Mouse (Mus musculus) small intestine, adult 2 months (tissue): Measurements from ENCODE around the gene Pkp4. TPM values are rescaled to one million over a fixed set of nuclear protein-coding genes. Genes with fewer than 3 reads are reported as not detected.

Experiments used
- H3K27ac ChIP-seq: fragments of 200-500 bp; 2 replicates; pipeline ENCODE4 v1.5.1; 2012; ENCODE audit warnings: low read depth, low read length, control low read depth, inconsistent platforms; ENCODE audit not compliant: insufficient read depth
- H3K27me3 ChIP-seq: fragments of 200-500 bp; 2 replicates; pipeline ENCODE4 v1.6.1; 2012; ENCODE audit warnings: mild to moderate bottlenecking, moderate library complexity, low read length, inconsistent platforms; ENCODE audit not compliant: control insufficient read depth, insufficient read depth
- H3K36me3 ChIP-seq: fragments of 200-500 bp; 2 replicates; pipeline ENCODE4 v1.6.1; 2012; ENCODE audit warnings: mild to moderate bottlenecking, low read length, control low read depth, inconsistent platforms; ENCODE audit not compliant: control insufficient read depth, insufficient read depth
- H3K4me1 ChIP-seq: fragments of 200-500 bp; 2 replicates; pipeline ENCODE4 v1.6.1; 2012; ENCODE audit warnings: low read length, inconsistent platforms, mixed read lengths; ENCODE audit not compliant: control insufficient read depth, insufficient read depth, insufficient read length
- H3K4me3 ChIP-seq: fragments of 200-500 bp; 2 replicates; pipeline ENCODE4 v1.5.1; 2012; ENCODE audit warnings: low read depth, mild to moderate bottlenecking, control low read depth, inconsistent platforms, low read length, moderate library complexity
- CTCF ChIP-seq: fragments of 200-500 bp; IDR thresholded peaks from 2 replicates; pipeline ENCODE4 v1.5.1; 2012; ENCODE audit warnings: low read depth, mild to moderate bottlenecking, control low read depth, inconsistent platforms, low read length, moderate library complexity, mixed read lengths; ENCODE audit not compliant: insufficient replicate concordance, insufficient read length; ENCODE audit errors: extremely low read depth
- POLR2A ChIP-seq: fragments of 200-500 bp; IDR thresholded peaks from 2 replicates; pipeline ENCODE4 v1.6.1; 2012; ENCODE audit warnings: low read depth, mild to moderate bottlenecking, control low read depth, inconsistent platforms, low read length, moderate library complexity
- WGBS: fragments of 180-500 bp; shearing (Covaris S2); methylation state at CpG from one replicate; pipeline ENCODE4 v1.1.7; 2018; 5-methylcytosine and 5-hydroxymethylcytosine counted together
- polyA plus RNA-seq: library from polyadenylated mRNA; depleted of rRNA; stranded (reverse); fragments of >200 nt; gene quantifications from 2 replicates; pipeline ENCODE4 v1.2.3, GENCODE M21; 2012

Gene Pkp4
- polyA plus RNA-seq, 1 experiment, result 77.4 TPM

- H3K27me3 ChIP-seq, result no peaks in the 10 kb centered on the region
- H3K36me3 ChIP-seq, result no peaks in the 10 kb centered on the region; the same call in 1 of the 2 replicates
- H3K27ac ChIP-seq, result peak overlapping the region; percentile 52
- no peak overlapping the region for H3K4me3 ChIP-seq
- H3K4me1 ChIP-seq, result peaks cover 7% of the 10 kb centered on the region
- TF ChIP-seq CTCF (no peak), POLR2A (no peak)
- 17% methylated on average over 9 of the region's 9 CpGs for WGBS
These were observed 59.5 kb downstream of the Pkp4 start for GRCm38 (mm10) chr2:59219997-59220789.

GRCm38 (mm10) chr2:59226383-59226782, 65.7 kb downstream of the Pkp4 start:
- TF ChIP-seq POLR2A (no peak), CTCF (no peak)
- 62% methylated on average over 4 of the region's 4 CpGs for WGBS
- H3K27ac ChIP-seq, result no peak overlapping the region
- H3K4me1 ChIP-seq, result no peaks in the 10 kb centered on the region
- H3K36me3 ChIP-seq, result no peaks in the 10 kb centered on the region; the same call in none of the 2 replicates
- H3K4me3 ChIP-seq, result no peak overlapping the region
- no peaks in the 10 kb centered on the region for H3K27me3 ChIP-seq

GRCm38 (mm10) chr2:59227011-59227410, 66.4 kb downstream of the Pkp4 start:
- no peak overlapping the region for H3K4me3 ChIP-seq
- peaks cover 4% of the 10 kb centered on the region; the same call in 1 of the 2 replicates for H3K4me1 ChIP-seq
- no peaks in the 10 kb centered on the region; the same call in none of the 2 replicates for H3K36me3 ChIP-seq
- no peak overlapping the region for H3K27ac ChIP-seq
- 66% methylated on average over 3 of the region's 3 CpGs for WGBS
- no peaks in the 10 kb centered on the region for H3K27me3 ChIP-seq
- TF ChIP-seq CTCF (no peak), POLR2A (no peak)

- H3K36me3 ChIP-seq, result no peaks in the 10 kb centered on the region; the same call in none of the 2 replicates
- no peaks in the 10 kb centered on the region for H3K27me3 ChIP-seq
- H3K4me3 ChIP-seq, result no peak overlapping the region
- H3K4me1 ChIP-seq, result peaks cover 4% of the 10 kb centered on the region; the same call in 1 of the 2 replicates
- WGBS, result 62% methylated on average over 8 of the region's 8 CpGs
- no peak overlapping the region for H3K27ac ChIP-seq
- no peak for TF ChIP-seq CTCF
- no peak for TF ChIP-seq POLR2A
These were observed 67.0 kb downstream of the Pkp4 start for GRCm38 (mm10) chr2:59227508-59228263.

- TF ChIP-seq CTCF (no peak), POLR2A (no peak)
- WGBS, result 95% methylated on average over 11 of the region's 11 CpGs
These were observed 68.7 kb downstream of the Pkp4 start for GRCm38 (mm10) chr2:59229250-59229895.

GRCm38 (mm10) chr2:59230656-59231055, 70.0 kb downstream of the Pkp4 start:
- TF ChIP-seq CTCF, result no peak
- H3K36me3 ChIP-seq, result no peaks in the 10 kb centered on the region; the same call in none of the 2 replicates
- 80% methylated on average over 9 of the region's 9 CpGs for WGBS
- no peak overlapping the region for H3K27ac ChIP-seq
- no peaks in the 10 kb centered on the region for H3K27me3 ChIP-seq
- H3K4me1 ChIP-seq, result peaks cover 19% of the 10 kb centered on the region
- no peak overlapping the region for H3K4me3 ChIP-seq

More at GRCm38 (mm10) chr2:59229250-59229895, 68.7 kb downstream of the Pkp4 start:
- Histone ChIP-seq H3K27me3 (no peaks in the 10 kb centered on the region), H3K4me1 (peaks cover 13% of the 10 kb centered on the region), H3K27ac (no peak overlapping the region), H3K4me3 (no peak overlapping the region), H3K36me3 (no peaks in the 10 kb centered on the region; the same call in none of the 2 replicates)
